Mouse (Mus musculus) stomach, embryonic 15.5 days (tissue): ENCODE data around the gene Kcnq5. TPM values are rescaled to one million over a fixed set of nuclear protein-coding genes. Genes with fewer than 3 reads are reported as not detected.
"Not testable (repeated sequence)": the region's sequence is repeated elsewhere in the genome, so short reads cannot be mapped to it uniquely, and the experiment has no call there.

ENCODE experiments used
- ATAC-seq: fragments of 200-750 bp; cut with Nextera tagmentation; 2 replicates; pipeline ENCODE4 v1.8.0; 2017; ENCODE audit warnings: low read depth, moderate number of reproducible peaks, moderate TSS enrichment; ENCODE audit not compliant: insufficient read depth, low FRiP score
- H3K27ac ChIP-seq: fragments of 300-500 bp; sonication (generic); 2 replicates; pipeline ENCODE4 v1.5.1; 2015; ENCODE audit warnings: mild to moderate bottlenecking, inconsistent platforms
- H3K27me3 ChIP-seq: fragments of 300-500 bp; sonication (generic); replicated peaks from 2 replicates; pipeline ENCODE4 v1.6.1; 2015; ENCODE audit warnings: inconsistent platforms
- H3K36me3 ChIP-seq: fragments of 300-500 bp; sonication (generic); 2 replicates; pipeline ENCODE4 v1.6.1; 2015; ENCODE audit warnings: inconsistent platforms
- H3K4me1 ChIP-seq: fragments of 300-500 bp; sonication (generic); 2 replicates; pipeline ENCODE4 v1.6.1; 2015; ENCODE audit warnings: inconsistent platforms
- H3K4me2 ChIP-seq: fragments of 300-500 bp; sonication (generic); 2 replicates; pipeline ENCODE4 v1.6.1; 2015; ENCODE audit warnings: mild to moderate bottlenecking, inconsistent platforms
- H3K4me3 ChIP-seq: fragments of 300-500 bp; sonication (generic); replicated peaks from 2 replicates; pipeline ENCODE4 v1.5.1; 2015; ENCODE audit warnings: inconsistent platforms
- H3K9ac ChIP-seq: fragments of 300-500 bp; sonication (generic); 2 replicates; pipeline ENCODE4 v1.6.1; 2015; ENCODE audit warnings: inconsistent platforms
- H3K9me3 ChIP-seq: fragments of 300-500 bp; sonication (generic); 2 replicates; pipeline ENCODE4 v1.6.1; 2016; ENCODE audit warnings: inconsistent platforms
- WGBS: fragments of 180-500 bp; shearing (Covaris S2); methylation state at CpG from one replicate; pipeline ENCODE4 v1.1.7; 2015; 5-methylcytosine and 5-hydroxymethylcytosine counted together
- polyA plus RNA-seq: library from polyadenylated mRNA; unstranded; fragments of >200 nt; fragmentation: Nextera tagmentation; extraction: Ambion mirVana; gene quantifications from 2 replicates; pipeline ENCODE4 v1.2.1, GENCODE M21; 2015

The Kcnq5 gene
- polyA plus RNA-seq, 1 experiment from 2014 or later, result 2.3 TPM

DNA sequence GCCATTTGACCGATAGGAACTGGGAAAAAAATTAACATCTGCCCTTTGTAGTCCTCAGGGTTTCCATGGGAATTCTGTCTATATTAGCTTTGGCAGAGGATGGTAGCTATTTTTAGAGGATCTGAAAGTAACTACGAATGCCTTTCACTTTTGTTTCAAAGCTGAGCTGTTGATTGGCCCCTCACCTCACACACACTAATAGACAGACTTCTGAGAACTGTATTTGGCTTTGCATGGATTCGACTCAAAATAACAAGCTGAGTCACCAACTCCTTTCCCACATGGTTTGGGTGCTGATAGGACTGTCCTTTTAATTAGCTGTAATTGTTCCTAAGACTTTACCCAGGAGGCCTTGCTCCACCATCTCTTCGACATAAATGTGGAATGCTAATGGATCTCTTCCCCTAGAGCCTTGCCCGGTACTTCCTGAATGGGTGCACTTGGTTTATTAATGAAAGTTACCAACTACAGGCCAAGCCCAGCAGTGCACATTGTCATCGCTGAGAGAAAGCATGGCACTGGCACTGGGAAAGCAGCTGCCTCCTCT is 131.8 kb downstream of the Kcnq5 start:
- Histone ChIP-seq H3K27me3 (no peaks in the 10 kb centered on the region), H3K4me3 (no peak overlapping the region), H3K9me3 (no peaks in the 10 kb centered on the region), H3K4me1 (no peaks in the 10 kb centered on the region), H3K36me3 (no peaks in the 10 kb centered on the region), H3K9ac (no peak overlapping the region), H3K4me2 (no peak overlapping the region), H3K27ac (no peak overlapping the region)
- WGBS, result 54% methylated on average over 6 of the region's 6 CpGs
- ATAC-seq, result no peak; the same call in 1 of the 2 replicates

DNA sequence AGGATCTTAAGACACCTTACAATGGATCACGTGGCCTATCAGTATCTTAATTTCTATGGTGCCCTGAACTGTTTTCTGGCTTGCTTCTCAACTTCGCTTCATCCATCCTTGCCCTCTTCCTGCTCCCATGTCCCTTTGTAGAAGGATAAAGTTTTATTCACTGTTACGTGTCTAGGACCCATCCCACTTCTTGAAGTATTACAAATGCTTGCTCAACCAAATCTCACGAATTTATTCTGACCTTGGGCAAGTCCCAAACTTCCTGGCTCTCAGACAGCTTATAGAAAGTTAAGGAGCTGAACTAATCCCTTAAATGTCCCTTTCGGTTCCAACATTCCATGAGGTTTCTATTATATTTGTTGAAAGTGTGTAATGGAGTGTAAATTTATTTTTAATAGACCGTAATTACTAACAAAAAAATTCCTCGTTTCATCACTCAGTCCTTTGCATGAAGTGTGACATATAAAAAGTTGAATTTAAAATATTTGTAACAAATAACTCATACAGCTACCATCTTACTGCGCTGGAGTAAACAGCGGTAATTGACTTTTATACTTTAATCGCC is 141.6 kb downstream of the Kcnq5 start:
- Histone ChIP-seq H3K4me3 (no peak overlapping the region), H3K27ac (no peak overlapping the region), H3K4me2 (no peak overlapping the region), H3K9me3 (no peaks in the 10 kb centered on the region), H3K9ac (no peak overlapping the region), H3K4me1 (no peaks in the 10 kb centered on the region), H3K27me3 (no peaks in the 10 kb centered on the region), H3K36me3 (no peaks in the 10 kb centered on the region)
- WGBS, result 71% methylated on average over 10 of the region's 10 CpGs
- no peak for ATAC-seq

DNA sequence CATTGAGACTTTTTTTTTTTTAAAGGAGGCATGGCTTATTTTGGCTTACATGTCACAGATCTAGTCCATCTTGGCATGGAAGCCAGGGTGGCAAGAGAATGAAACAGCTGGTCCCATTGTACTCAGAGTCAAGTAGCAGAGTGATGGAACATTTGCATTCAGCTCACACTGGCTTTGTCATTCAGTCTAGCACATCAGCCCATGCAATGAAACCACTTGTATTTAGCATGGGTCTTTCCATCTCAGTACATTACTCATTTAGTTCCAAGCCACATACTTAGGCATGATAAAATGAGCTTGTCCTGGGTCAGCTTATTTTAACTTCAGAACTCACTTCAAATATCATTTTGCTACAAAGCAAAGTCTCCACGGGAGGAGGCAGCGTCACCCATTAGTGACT is 156.7 kb downstream of the Kcnq5 start:
- H3K4me1 ChIP-seq, result no peaks in the 10 kb centered on the region
- 82% methylated on average over 2 of the region's 2 CpGs for WGBS
- H3K9me3 ChIP-seq, result no peaks in the 10 kb centered on the region
- H3K4me2 ChIP-seq, result no peak overlapping the region
- no peaks in the 10 kb centered on the region for H3K27me3 ChIP-seq
- ATAC-seq, result no peak
- no peak overlapping the region for H3K27ac ChIP-seq
- H3K4me3 ChIP-seq, result no peak overlapping the region
- H3K9ac ChIP-seq, result no peak overlapping the region
- H3K36me3 ChIP-seq, result no peaks in the 10 kb centered on the region

DNA sequence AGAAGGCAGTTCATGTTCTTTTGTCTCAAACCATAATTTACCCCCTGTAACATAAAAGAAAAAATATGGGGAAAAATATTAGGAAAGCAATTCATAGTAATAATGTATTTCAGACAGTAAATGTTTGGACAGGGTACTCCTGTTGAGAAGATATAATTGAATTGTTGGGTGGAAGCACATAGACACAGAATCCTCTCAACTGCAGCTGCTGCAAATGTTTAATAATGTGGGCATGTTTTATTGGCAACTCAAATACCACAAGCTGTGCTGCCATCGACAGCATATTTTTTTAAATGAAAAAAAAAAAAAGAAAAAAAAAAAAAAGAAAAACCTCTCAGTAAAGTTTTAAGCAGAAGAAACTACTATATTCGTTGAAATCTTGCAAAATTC is 157.3 kb downstream of the Kcnq5 start:
- Histone ChIP-seq H3K4me2 (no peak overlapping the region), H3K9ac (no peak overlapping the region), H3K9me3 (no peaks in the 10 kb centered on the region), H3K4me1 (no peaks in the 10 kb centered on the region), H3K36me3 (no peaks in the 10 kb centered on the region), H3K4me3 (no peak overlapping the region), H3K27me3 (no peaks in the 10 kb centered on the region), H3K27ac (no peak overlapping the region)
- 75% methylated on average over 2 of the region's 2 CpGs for WGBS
- ATAC-seq, result no peak

DNA sequence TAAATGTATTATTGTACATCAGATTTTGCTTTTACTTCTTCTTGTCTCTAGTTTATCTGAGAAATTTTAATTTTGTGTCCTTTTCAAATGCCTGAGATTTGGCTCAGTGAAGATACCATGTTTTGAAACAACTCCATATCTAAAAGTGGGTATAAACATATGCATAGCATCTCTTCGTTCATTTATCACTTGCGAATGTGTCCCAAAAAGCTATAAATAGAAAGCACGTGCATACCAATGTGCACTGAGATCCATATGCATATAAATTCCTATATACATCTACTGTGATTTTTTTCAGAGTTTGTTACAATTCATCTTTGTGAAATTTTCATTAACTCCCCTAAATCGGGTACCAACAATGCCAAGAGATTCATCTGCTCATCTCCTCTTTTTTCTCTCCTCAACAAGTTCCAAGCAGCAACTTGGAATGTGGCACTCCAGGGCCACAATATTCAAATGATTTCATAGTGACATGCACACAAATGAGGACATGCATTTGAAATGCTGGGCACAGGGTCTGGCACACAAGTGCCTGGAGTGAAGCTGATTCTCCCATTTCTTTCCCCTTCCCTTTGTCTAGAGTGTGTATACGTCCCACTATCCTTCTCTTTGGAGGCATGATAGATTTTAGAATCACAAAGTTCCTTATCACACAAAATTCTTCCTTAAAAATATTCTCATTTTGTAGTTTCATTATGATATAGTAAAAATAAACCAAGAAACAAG is 157.8 kb downstream of the Kcnq5 start:
- no peaks in the 10 kb centered on the region for H3K27me3 ChIP-seq
- H3K4me1 ChIP-seq, result no peaks in the 10 kb centered on the region
- no peaks in the 10 kb centered on the region for H3K36me3 ChIP-seq
- WGBS, result 76% methylated on average over 5 of the region's 5 CpGs
- no peak overlapping the region for H3K27ac ChIP-seq
- no peak overlapping the region for H3K9ac ChIP-seq
- no peaks in the 10 kb centered on the region for H3K9me3 ChIP-seq
- no peak for ATAC-seq
- no peak overlapping the region for H3K4me3 ChIP-seq
- H3K4me2 ChIP-seq, result no peak overlapping the region

DNA sequence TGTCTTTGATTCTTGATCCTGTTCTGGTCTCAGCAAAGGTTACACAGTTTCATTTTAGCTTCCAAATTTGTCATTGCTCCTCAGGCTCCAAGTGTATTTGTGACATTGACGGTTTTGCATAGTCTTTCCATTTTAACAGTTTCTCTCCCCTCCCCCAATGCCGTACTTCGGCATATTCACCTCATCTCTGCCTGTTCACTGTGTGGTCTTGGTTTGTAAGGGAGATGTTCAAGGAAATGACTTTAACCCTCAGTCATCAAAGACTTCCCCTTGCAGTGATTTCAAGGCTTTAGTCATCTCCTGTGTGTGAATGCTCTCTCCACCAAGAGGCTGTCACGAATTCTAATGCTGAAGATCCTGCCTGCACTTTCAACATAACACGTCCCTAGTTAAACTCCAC is 181.0 kb downstream of the Kcnq5 start:
- WGBS, result 79% methylated on average over 5 of the region's 5 CpGs
- no peak for ATAC-seq

DNA sequence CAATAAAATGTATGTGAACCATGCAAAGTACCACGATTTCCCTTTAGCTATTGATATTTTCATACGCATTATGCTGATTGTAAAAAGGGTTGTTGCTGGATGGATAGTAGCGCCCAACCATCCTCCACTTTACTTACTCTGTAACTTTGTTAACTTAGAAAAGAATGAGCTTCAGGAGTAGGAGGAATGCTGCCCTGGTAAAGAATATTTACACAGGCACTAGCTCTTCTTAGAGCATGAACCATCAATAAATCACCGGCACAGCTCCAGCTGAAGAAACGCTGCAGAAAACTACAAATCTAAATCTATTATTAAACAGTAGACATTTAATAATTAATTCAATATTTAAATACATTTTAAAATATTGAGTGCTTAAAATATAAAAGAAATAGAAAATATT is 184.2 kb downstream of the Kcnq5 start:
- ATAC-seq, result no peak

More for the DNA sequence above, 181.0 kb downstream of the Kcnq5 start:
- Histone ChIP-seq H3K27ac (no peak overlapping the region), H3K27me3 (no peaks in the 10 kb centered on the region), H3K9me3 (no peaks in the 10 kb centered on the region), H3K4me2 (no peak overlapping the region), H3K4me3 (no peak overlapping the region), H3K4me1 (no peaks in the 10 kb centered on the region), H3K36me3 (no peaks in the 10 kb centered on the region), H3K9ac (no peak overlapping the region)

DNA sequence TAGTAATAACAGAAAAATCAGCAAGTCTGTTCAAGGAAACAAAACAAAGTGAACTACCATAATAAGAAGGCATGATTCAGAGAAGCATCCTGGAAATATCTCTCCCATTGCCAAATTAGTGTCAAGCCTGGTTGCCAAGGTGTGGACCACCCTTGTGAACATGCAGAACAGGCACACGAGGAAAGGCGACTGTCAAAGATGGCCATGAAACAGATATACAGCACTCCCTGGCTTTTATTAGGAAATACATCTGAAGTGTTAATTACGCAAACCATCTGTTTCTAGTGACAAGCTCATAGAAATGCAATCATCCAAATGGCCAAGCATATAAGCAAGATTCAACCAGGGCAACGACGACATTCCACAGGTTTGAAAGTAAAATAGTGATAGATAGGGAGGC is 187.8 kb downstream of the Kcnq5 start:
- H3K4me2 ChIP-seq, result no peak overlapping the region
- H3K36me3 ChIP-seq, result no peaks in the 10 kb centered on the region
- no peak for ATAC-seq
- H3K27ac ChIP-seq, result no peak overlapping the region
- no peaks in the 10 kb centered on the region for H3K9me3 ChIP-seq
- no peak overlapping the region for H3K4me3 ChIP-seq
- WGBS, result 52% methylated on average over 5 of the region's 5 CpGs
- H3K4me1 ChIP-seq, result no peaks in the 10 kb centered on the region
- H3K27me3 ChIP-seq, result no peaks in the 10 kb centered on the region
- H3K9ac ChIP-seq, result no peak overlapping the region

More for the DNA sequence above, 184.2 kb downstream of the Kcnq5 start:
- Histone ChIP-seq H3K4me2 (no peak overlapping the region), H3K9ac (no peak overlapping the region), H3K9me3 (no peaks in the 10 kb centered on the region), H3K36me3 (no peaks in the 10 kb centered on the region), H3K27ac (no peak overlapping the region), H3K4me3 (no peak overlapping the region), H3K27me3 (no peaks in the 10 kb centered on the region), H3K4me1 (no peaks in the 10 kb centered on the region)
- WGBS, result 61% methylated on average over 5 of the region's 5 CpGs

DNA sequence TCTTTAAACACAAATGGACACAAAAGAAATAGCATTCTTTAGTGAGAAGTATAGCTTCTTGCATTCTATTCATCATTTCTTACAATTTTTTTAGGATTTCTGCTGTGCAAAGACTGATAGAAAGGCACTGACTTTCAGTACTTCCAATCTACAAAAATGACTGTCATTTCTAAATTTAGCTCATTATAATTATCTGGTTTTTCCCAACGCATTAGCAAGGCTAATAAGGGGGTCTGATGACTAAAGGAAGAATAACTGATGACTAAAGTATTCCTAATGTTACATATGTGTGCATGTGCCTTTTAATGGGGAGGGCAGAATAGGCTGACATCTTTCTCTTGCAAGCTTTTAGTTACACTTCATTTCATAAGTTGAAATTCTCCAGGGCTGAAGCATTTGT is 191.2 kb downstream of the Kcnq5 start:
- no peak overlapping the region for H3K27ac ChIP-seq
- ATAC-seq, result no peak
- no peaks in the 10 kb centered on the region for H3K9me3 ChIP-seq
- no peak overlapping the region for H3K4me2 ChIP-seq
- no peak overlapping the region for H3K9ac ChIP-seq
- H3K36me3 ChIP-seq, result no peaks in the 10 kb centered on the region
- no peaks in the 10 kb centered on the region for H3K27me3 ChIP-seq
- H3K4me3 ChIP-seq, result no peak overlapping the region
- 73% methylated on average over 1 of the region's 1 CpGs for WGBS
- no peaks in the 10 kb centered on the region for H3K4me1 ChIP-seq

DNA sequence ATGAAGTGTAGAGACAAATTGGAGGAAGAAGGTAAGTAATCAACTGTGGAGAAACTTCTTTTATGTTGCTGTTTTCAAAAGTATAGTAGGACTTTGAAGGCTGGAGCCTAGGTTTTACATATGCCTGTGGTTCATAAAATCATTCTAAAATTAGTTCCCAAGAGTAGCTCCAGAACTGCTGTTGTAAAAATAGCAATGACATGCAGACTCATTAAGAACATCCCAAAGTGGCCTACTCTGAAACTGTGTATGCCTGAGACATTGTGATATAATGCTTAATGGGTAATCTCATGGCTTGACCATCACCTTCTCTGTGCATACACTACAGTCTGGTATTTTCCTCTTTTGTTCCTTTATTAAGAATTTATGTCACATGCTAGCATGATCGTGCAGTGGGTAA is 212.4 kb downstream of the Kcnq5 start:
- Histone ChIP-seq H3K27ac (no peak overlapping the region), H3K9ac (no peak overlapping the region), H3K36me3 (no peaks in the 10 kb centered on the region), H3K4me2 (no peak overlapping the region), H3K4me3 (no peak overlapping the region), H3K9me3 (no peaks in the 10 kb centered on the region), H3K27me3 (no peaks in the 10 kb centered on the region), H3K4me1 (no peaks in the 10 kb centered on the region)
- ATAC-seq, result no peak
- WGBS, result 88% methylated on average over 1 of the region's 1 CpGs

DNA sequence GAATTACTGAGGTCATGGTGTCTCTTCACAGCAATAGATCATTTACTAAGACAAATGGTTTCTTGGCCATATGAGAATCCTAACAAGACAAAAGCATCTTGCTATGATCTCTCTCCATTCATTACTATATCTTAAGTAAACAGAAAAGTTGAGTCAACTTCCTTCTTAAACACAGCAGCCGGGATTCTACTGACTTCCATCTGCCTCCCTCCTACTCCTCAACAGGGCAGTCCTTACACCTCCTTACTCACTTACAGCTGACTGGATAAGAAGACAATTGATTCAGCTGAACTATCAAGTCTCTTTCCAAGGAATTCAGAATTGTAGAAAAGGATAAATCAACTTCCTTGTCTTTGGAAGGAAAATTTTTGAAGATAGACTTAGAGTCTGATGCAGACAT is 232.6 kb downstream of the Kcnq5 start:
- no peaks in the 10 kb centered on the region for H3K36me3 ChIP-seq
- H3K27ac ChIP-seq, result no peak overlapping the region
- H3K4me2 ChIP-seq, result no peak overlapping the region
- no peak overlapping the region for H3K4me3 ChIP-seq
- no peaks in the 10 kb centered on the region for H3K27me3 ChIP-seq
- H3K4me1 ChIP-seq, result no peaks in the 10 kb centered on the region
- H3K9ac ChIP-seq, result no peak overlapping the region
- ATAC-seq, result no peak
- 8% methylated on average over 1 of the region's 1 CpGs for WGBS
- no peaks in the 10 kb centered on the region for H3K9me3 ChIP-seq

DNA sequence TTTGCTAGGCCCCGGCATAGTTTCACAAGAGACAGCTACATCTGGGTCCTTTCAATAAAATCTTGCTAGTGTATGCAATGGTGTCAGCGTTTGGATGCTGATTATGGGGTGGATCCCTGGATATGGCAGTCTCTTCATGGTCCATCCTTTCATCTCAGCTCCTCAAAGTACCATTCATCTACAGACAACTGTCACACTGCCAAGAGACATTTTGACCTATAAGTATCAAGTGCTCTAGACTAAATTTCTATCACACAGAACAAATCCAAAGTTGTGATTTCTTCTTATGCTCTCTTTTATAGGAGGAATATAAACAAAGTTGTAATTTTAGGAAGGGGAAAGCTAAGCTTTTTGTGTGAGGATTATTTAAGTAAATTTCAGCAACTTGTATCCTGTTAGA is 238.5 kb downstream of the Kcnq5 start:
- not testable (repeated sequence) for H3K27me3 ChIP-seq, H3K36me3 ChIP-seq, H3K4me3 ChIP-seq, H3K27ac ChIP-seq, H3K4me2 ChIP-seq, H3K9me3 ChIP-seq, ATAC-seq, H3K9ac ChIP-seq, H3K4me1 ChIP-seq
- 57% methylated on average over 2 of the region's 2 CpGs for WGBS
